In the genomic region with DNA sequence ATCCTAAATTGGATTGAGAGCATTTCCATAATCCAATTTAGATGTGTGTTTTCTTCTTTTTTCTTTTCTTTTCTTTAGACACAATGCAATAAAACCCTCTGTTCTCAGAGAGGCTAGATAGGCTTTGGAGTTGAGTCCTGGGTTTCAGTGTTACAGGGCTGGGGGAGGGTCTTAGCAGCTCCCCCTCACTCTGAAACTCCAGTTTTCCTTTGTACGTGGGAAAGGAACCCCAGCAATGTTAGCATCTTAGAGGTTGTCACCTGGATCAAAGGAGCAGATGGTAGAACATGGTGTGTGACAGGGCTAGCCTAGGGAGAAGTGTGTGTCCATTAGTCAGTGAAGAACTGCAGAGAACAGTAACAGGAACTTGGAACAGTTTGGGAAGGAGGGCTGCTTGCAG, we compare ENCODE assay signal across 10 mouse cellular contexts. TPM values are rescaled to one million over a fixed set of nuclear protein-coding genes. Genes with fewer than 3 reads are reported as not detected.
"Had no signal": no experiment of that assay in that cellular context is flagged by ENCODE, and none has a peak within 500 bp of the region (broad histone marks: within the 10 kb centered on the region; RNA-seq: fewer than 3 reads in every experiment).

No protein-coding gene starts in this region.

- H3K4me3 ChIP-seq: liver, embryonic 13.5 days had no signal

- DNase-seq: kidney, adult 2 months; kidney, postnatal 25 days; liver, embryonic 13.5 days; lung, adult 2 months; lung, postnatal 14 days; lung, postnatal 4 days had no signal

- H3K4me1 ChIP-seq: liver, embryonic 13.5 days had no signal

- H3K27ac ChIP-seq: kidney, postnatal 0 days; liver, embryonic 13.5 days; stomach, postnatal 0 days had no signal

- ATAC-seq: intestine, postnatal 0 days had no signal

- H3K9ac ChIP-seq: liver, embryonic 13.5 days had no signal

- H3K9me3 ChIP-seq: liver, embryonic 13.5 days had no signal

- H3K4me2 ChIP-seq: liver, embryonic 13.5 days had no signal

- H3K36me3 ChIP-seq: liver, embryonic 13.5 days had no signal

- H3K27me3 ChIP-seq: liver, embryonic 13.5 days had no signal

RNA-seq across cellular contexts. Expression of gene Reep1, which starts 38.9 kb away (rescaled TPM):
- total RNA-seq: megakaryocyte-erythroid progenitor cell, adult 5-6 weeks had no signal
